Mouse (Mus musculus): ENCODE measurements around the gene Sult2b1.
A peak's percentile ranks its signal among the peaks of the same experiment; 100 is the strongest.

- TF ChIP-seq CTCF (IDR thresholded peaks at IDR 0.05; ENCODE audit: control insufficient read depth, insufficient read depth, insufficient replicate concordance, low read depth, low read length) (no peak), POLR2A (IDR thresholded peaks at IDR 0.05; ENCODE audit: control insufficient read depth, low read depth, low read length) (peak; percentile 19; the same call in 1 of the 2 replicates)
Measured at GRCm38 (mm10) chr7:45784524-45785372, at the start of gene Sult2b1.
